Mouse (Mus musculus): ENCODE results near the gene Tamm41.
A peak's percentile ranks its signal among the peaks of the same experiment; 100 is the strongest.

The Tamm41 gene

GRCm38 (mm10) chr6:115027485-115027992, 10.1 kb downstream of the Tamm41 start:
- no peak for DNase-seq (ENCODE audit: low spot score in 2 of 2)

GRCm38 (mm10) chr6:115022876-115023275, 14.8 kb downstream of the Tamm41 start:
- DNase-seq (ENCODE audit: low spot score in 2 of 2), result no peak

DNA sequence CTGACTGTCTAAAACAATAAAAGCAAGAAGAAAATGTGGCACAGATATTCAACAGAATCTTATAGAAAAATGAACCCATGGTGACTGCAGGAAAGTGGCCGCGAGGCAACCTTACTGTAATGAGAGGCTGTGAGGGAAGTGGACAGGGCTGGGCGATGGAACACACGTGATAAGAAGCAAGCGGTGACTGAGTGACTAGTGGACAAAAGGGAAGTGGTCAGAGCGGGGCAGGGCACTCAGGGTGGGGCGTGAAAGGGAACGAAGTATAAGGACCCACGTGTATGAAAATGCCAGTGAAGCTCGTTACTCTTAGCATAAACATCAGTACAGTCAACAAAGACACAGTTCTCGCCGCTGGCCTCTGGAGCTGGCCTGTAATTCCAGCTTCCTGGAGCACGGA, 22.2 kb downstream of the Tamm41 start:
- no peak for DNase-seq (ENCODE audit: low spot score in 2 of 2)

DNA sequence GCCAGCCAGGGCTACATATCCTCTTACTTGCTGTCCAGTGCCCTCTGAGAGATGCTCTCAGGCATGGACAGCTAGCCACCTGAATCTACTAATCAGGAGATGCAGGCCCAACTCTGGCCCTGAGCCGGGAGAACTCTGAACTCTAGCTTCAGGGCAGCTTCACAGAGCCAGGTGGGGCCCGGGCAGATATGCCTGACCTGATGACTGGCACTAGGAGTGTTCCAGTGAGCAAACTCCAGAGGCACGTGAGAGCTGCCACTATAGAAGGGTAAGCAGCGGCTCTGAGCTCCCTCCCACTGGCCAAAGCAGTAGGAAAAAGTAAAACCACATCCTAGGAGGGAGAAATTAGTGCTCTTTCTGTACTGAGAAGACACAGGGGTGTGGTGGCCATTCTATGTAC, 24.1 kb downstream of the Tamm41 start:
- no peak for DNase-seq (ENCODE audit: low spot score in 2 of 2)

GRCm38 (mm10) chr6:115011792-115012191, 25.9 kb downstream of the Tamm41 start:
- DNase-seq (ENCODE audit: low spot score in 2 of 2), result no peak

DNA sequence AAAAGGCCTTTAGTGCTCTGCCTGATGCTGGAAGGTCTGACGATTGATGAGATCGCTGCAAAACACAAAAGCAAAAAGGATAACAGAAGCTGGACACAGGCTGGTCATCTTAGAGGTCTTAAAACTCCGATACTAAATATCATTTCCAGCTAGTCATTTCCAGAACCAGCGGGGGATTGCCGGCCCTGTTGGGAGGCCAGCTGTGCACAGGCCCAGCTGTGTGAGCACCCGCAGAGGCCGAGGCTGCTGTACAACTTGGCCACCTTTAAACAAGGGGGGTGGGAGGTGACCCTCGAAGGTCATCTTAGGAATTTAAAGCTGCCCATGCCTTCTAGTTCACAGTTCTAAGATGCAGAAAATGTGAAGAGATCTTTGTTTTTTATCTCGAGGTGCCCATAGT, 26.9 kb downstream of the Tamm41 start:
- no peak for DNase-seq (ENCODE audit: low spot score in 2 of 2)

- no peak for DNase-seq (ENCODE audit: low spot score in 2 of 2)
These were observed 27.4 kb downstream of the Tamm41 start for GRCm38 (mm10) chr6:115010304-115010703.

- DNase-seq (ENCODE audit: low spot score in 2 of 2), result peak; percentile 78 to 86
These were observed 29.9 kb downstream of the Tamm41 start for GRCm38 (mm10) chr6:115007728-115008127.

DNA sequence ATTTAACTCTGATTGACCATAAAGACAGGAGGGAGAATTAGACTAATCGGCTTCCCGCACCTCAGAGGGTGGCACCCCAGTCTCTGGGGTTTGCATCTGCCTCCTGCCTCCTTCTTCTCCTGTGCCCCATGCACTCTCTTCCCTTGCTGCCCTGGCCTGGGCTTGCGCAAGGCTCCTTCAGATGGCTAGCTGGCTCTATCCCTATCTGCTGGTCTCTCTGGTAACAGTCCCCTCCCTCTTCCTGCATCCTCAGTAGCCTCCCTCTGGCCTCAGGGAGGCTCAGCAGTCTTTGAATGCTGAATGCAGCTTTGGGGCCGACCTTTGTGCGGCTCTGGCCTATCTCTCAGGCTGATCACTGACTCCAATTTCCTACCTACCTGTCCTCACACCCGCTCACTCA, 30.7 kb downstream of the Tamm41 start:
- no peak for DNase-seq (ENCODE audit: low spot score in 2 of 2)

- no peak for DNase-seq (ENCODE audit: low spot score in 2 of 2)
These were observed 31.6 kb downstream of the Tamm41 start for GRCm38 (mm10) chr6:115006065-115006464.

DNA sequence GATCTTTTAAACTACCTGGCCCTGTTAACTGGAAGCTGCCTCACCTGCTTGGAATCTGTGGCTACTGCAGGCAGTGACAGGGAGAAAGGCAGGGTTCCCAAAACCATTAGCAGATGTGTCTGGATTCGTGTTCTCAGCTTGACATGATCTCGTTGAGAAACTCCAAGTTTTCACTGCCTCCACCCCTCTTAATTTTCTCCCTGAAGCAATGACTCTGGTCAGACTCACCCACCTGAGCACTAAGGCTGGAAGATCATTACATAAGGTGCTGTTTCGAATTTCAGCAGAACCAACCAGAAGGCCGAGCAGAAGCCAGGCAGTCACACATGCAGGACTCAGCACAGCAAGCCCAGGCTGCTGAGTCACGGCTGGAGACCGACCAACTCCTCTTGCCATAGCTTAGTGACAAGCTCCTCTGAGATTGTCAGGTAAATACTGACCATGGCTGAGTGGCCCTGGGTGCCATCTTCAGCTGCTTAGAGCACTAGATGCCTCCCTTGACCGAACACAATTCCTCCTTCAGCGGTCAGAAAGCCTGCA, 32.3 kb downstream of the Tamm41 start:
- peak; percentile 65 to 78 for DNase-seq (ENCODE audit: low spot score in 2 of 2)

DNA sequence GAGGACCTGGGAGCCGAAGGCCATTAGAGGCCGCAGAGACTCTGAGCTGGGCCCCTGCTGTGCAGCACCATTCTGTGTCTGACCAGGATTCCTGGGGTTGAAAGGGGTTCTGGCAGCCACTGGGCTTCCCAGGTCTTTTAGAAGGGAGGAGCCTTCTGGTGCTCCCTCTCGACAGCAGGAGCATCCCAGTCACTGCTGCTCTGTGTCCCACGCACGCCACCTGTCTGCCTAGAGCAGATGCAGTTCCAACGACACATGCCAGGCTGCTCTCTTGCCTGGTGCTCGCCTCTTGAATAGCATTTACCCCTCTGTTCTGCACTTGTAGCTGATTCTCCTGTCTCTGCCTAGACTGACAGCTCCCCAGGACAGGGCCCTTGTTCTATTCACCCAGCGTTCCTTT, 33.0 kb downstream of the Tamm41 start:
- peak; percentile 73 to 75 for DNase-seq (ENCODE audit: low spot score in 2 of 2)

- DNase-seq (ENCODE audit: low spot score in 2 of 2), result no peak
These were observed 39.2 kb downstream of the Tamm41 start for GRCm38 (mm10) chr6:114998374-114999031.

- no peak for DNase-seq (ENCODE audit: low spot score in 2 of 2)
These were observed 40.2 kb downstream of the Tamm41 start for GRCm38 (mm10) chr6:114997471-114997870.

DNA sequence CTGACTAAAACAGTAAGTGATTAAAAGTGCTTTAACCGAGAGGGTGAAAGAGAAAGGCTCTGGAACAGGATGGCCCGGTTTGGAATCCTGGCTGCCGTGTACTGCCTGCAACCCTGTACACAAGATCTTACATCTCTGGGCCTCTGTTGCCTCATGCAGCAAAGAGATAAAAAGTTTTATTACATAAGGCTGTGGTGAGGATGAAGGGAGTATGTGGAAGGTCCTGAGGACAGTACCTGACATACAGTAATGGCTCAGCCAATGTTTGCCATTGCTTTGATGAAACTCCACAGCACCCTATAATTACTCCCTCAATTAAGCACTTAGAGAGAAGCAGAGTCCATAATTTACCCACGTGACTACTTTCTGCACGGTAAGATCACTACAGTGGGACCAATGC, 40.8 kb downstream of the Tamm41 start:
- DNase-seq (ENCODE audit: low spot score in 2 of 2), result no peak

DNA sequence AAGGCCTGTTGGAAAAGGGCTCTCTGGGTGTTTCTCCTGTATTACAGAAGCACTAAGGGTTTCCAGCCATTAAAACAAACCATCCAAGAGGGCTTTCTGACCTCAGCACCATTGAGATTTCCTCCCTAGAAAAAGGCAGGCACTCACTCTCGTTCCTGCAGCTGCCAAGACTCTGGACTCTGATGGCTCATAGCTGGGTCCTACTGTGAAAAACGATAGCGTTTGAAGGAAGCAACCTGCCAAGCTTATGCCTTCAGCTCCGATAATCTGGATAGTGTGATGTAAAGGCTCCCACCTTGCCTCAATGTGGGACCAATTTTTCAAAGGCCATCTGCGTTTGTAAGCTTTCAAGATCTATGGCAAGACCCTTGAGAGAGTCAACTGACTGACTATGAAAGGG, 43.6 kb downstream of the Tamm41 start:
- no peak for DNase-seq (ENCODE audit: low spot score in 2 of 2)

GRCm38 (mm10) chr6:114993659-114994058, 44.0 kb downstream of the Tamm41 start:
- DNase-seq (ENCODE audit: low spot score in 2 of 2), result peak; percentile 36 to 54

GRCm38 (mm10) chr6:114991909-114992308, 45.8 kb downstream of the Tamm41 start:
- no peak for DNase-seq (ENCODE audit: low spot score in 2 of 2)

DNA sequence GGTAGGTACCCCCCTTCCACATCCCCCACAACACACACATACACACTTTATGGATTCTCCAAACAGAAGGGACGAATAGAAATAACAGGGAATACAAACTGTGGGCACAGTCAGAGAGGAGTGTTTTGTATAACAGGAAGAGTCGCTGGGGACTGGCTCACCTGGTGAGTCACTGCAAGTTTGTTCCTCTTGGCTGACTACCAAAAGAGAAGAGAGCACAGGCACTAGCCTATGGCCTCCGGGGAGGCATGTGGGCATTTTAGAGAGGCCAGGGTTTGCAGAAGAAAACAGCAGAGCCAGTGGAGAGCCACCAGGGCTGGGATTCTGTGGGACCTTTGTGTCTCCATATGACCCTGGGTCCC, 49.1 kb downstream of the Tamm41 start:
- no peak for DNase-seq (ENCODE audit: low spot score in 2 of 2)

GRCm38 (mm10) chr6:114987966-114988618, 49.6 kb downstream of the Tamm41 start:
- no peak for DNase-seq (ENCODE audit: low spot score in 2 of 2)

DNA sequence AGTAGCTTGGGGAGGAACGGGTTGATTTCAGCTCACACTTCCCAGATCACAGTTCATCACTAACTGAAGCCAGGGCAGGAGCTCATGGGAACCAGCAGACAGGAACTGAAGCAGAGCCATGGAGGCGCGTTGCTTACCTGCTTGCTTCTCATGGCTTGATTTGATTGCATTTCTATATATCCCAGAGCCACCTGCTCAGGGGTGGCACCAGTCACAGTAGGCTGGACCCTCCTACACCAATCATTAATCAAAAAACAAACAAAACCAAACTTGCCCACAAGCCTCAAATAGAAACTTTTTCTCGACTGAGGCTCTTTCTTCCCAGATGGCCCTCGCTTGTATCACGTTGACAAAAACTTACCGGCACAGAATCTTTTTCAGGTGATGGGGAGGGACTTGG, 55.0 kb downstream of the Tamm41 start:
- DNase-seq (ENCODE audit: low spot score in 2 of 2), result no peak

DNA sequence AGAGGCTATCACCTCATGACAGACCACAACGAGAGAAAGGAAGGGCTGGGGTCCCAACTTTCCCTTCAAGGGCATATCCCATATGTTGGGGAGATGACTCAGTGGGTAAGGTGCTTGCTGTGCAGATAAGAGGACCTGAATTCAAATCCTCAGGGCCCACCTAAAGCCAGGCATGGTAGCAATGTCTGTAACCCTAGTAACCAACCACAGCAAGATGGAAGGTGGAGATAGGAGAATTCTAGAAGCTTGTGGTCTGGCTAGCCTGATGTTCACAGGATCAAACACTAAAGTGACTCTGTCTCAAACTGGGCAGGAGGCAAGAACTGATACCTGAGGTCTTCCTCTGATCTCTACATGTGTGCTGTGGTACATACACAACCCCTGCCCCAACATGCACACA, 58.0 kb downstream of the Tamm41 start:
- DNase-seq (ENCODE audit: low spot score in 2 of 2), result no peak

DNA sequence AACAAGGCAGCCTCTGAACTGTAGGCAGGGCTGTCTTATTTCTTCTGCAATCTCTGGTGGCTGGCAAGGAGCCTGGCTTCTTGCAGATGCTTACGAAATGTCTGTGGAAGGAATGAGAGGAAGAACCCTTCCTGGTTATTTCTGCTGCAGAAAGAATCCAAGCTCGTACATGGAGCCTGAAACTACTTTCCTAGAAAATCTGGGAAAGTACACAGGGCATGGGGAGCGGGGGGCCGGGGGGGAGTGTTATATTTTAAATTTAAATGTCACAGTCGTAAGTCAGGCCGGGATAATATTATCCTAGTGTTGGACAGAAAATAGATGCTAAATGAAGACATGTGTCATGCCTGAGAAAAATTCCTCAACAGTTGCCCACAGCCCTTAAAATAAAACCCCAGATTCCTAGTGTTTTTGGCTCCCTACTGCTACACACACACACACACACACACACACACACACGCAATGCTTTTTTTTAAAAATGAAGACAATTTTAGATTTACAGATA, 60.7 kb downstream of the Tamm41 start:
- DNase-seq (ENCODE audit: low spot score in 2 of 2), result peak; percentile 67 to 78
